Mouse (Mus musculus): ENCODE results near the gene Fer.

DNA sequence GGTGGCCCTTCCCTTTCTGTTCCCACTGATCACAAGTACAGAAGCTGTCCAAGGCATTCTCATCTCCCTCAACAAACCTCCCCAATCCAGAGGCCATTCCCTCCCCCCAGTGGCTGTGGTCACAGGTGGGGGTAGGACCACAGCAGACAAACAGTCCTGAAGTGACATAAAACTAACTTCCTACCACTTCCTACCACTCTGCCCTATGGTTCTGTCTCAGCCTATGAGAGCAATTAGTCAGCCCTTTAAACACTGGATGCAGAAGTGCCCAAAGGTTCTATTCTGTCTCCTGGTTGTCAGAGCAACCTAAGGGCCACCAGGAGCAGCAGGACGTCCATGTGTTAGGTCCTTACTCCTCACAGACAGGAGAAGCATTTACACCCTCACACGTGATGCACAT is 309.6 kb downstream of the Fer start:
- TF ChIP-seq POLR2A (IDR thresholded peaks at IDR 0.05; ENCODE audit: insufficient read depth, low read depth, low read length): no peak
- no peak for TF ChIP-seq CTCF (IDR thresholded peaks at IDR 0.05; ENCODE audit: insufficient read depth, low read depth, low read length)
